Mouse (Mus musculus) hindbrain, embryonic 10.5 days (tissue): ENCODE measurements at regions not wholly inside any gene's neighbourhood (a gene's known extent, or its start where the extent isn't known, plus 50 kb on each side); places are given as distances from the start of the nearest gene placed in this dataset.

Experiments used
- DNase-seq: peaks from one replicate; pipeline ENCODE4 v3.0.0-alpha.2; 2017; ENCODE audit warnings: low spot score
- H3K27ac ChIP-seq: fragments of 300-500 bp; sonication (generic); 2 replicates; pipeline ENCODE4 v1.5.1; 2016; ENCODE audit warnings: mild to moderate bottlenecking, moderate library complexity
- H3K27me3 ChIP-seq: fragments of 300-500 bp; sonication (generic); 2 replicates; pipeline ENCODE4 v1.6.1; 2016; ENCODE audit warnings: mild to moderate bottlenecking; ENCODE audit not compliant: poor library complexity, insufficient read depth, severe bottlenecking
- H3K36me3 ChIP-seq: fragments of 300-500 bp; sonication (generic); 2 replicates; pipeline ENCODE4 v1.6.1; 2016; ENCODE audit warnings: mild to moderate bottlenecking, moderate library complexity
- H3K4me1 ChIP-seq: fragments of 300-500 bp; sonication (generic); replicated peaks from 2 replicates; pipeline ENCODE4 v1.6.1; 2016; ENCODE audit warnings: mild to moderate bottlenecking
- H3K4me3 ChIP-seq: fragments of 300-500 bp; sonication (generic); 2 replicates; pipeline ENCODE4 v1.5.1; 2016; ENCODE audit warnings: mild to moderate bottlenecking, moderate library complexity
- H3K9me3 ChIP-seq: fragments of 300-500 bp; sonication (generic); 2 replicates; pipeline ENCODE4 v1.6.1; 2016; ENCODE audit warnings: mild to moderate bottlenecking, moderate library complexity
- WGBS: fragments of 180-500 bp; shearing (Covaris S2); methylation state at CpG from one replicate; pipeline ENCODE4 v1.1.7; 2016; 5-methylcytosine and 5-hydroxymethylcytosine counted together

- Histone ChIP-seq H3K27me3 (peaks cover 18% of the 10 kb centered on the region), H3K9me3 (no peaks in the 10 kb centered on the region), H3K4me3 (no peak overlapping the region), H3K36me3 (no peaks in the 10 kb centered on the region), H3K27ac (no peak overlapping the region), H3K4me1 (peaks cover 4% of the 10 kb centered on the region; the same call in 1 of the 2 replicates)
- 79% methylated on average over 2 of the region's 2 CpGs for WGBS
- DNase-seq, result no peak
These were observed 80.6 kb downstream of the Fam53a start for GRCm38 (mm10) chr5:33548800-33549199.

GRCm38 (mm10) chr5:33543372-33543771 is 86.1 kb downstream of the Fam53a start:
- Histone ChIP-seq H3K4me3 (no peak overlapping the region), H3K27me3 (peaks cover 62% of the 10 kb centered on the region), H3K36me3 (no peaks in the 10 kb centered on the region), H3K4me1 (peaks cover 21% of the 10 kb centered on the region), H3K9me3 (no peaks in the 10 kb centered on the region), H3K27ac (no peak overlapping the region)
- peak; percentile 76 for DNase-seq
- WGBS, result 18% methylated on average over 5 of the region's 5 CpGs

GRCm38 (mm10) chr5:33542643-33543042 is 86.8 kb downstream of the Fam53a start:
- 94% methylated on average over 3 of the region's 3 CpGs for WGBS
- Histone ChIP-seq H3K36me3 (no peaks in the 10 kb centered on the region), H3K4me1 (peaks cover 24% of the 10 kb centered on the region), H3K9me3 (no peaks in the 10 kb centered on the region), H3K27me3 (peaks cover 64% of the 10 kb centered on the region), H3K4me3 (no peak overlapping the region), H3K27ac (no peak overlapping the region)
- no peak for DNase-seq

GRCm38 (mm10) chr5:33542000-33542554 is 87.4 kb downstream of the Fam53a start:
- Histone ChIP-seq H3K4me3 (no peak overlapping the region), H3K27me3 (peaks cover 69% of the 10 kb centered on the region), H3K4me1 (peaks cover 29% of the 10 kb centered on the region), H3K36me3 (no peaks in the 10 kb centered on the region), H3K27ac (no peak overlapping the region), H3K9me3 (no peaks in the 10 kb centered on the region)
- DNase-seq, result peak; percentile 20
- WGBS, result 78% methylated on average over 11 of the region's 11 CpGs

GRCm38 (mm10) chr5:33540259-33540658 is 89.2 kb downstream of the Fam53a start:
- Histone ChIP-seq H3K27ac (no peak overlapping the region), H3K4me3 (peak overlapping the region; percentile 18; the same call in 1 of the 2 replicates)

GRCm38 (mm10) chr5:33537429-33537828 is 92.0 kb downstream of the Fam53a start:
- no peaks in the 10 kb centered on the region for H3K36me3 ChIP-seq
- peaks cover 52% of the 10 kb centered on the region for H3K4me1 ChIP-seq
- DNase-seq, result no peak
- H3K27ac ChIP-seq, result no peak overlapping the region
- peaks cover 100% of the 10 kb centered on the region for H3K27me3 ChIP-seq
- H3K9me3 ChIP-seq, result no peaks in the 10 kb centered on the region
- 14% methylated on average over 8 of the region's 8 CpGs for WGBS
- H3K4me3 ChIP-seq, result no peak overlapping the region

More at GRCm38 (mm10) chr5:33540259-33540658, 89.2 kb downstream of the Fam53a start:
- peaks cover 83% of the 10 kb centered on the region for H3K27me3 ChIP-seq
- H3K9me3 ChIP-seq, result no peaks in the 10 kb centered on the region
- H3K4me1 ChIP-seq, result peaks cover 46% of the 10 kb centered on the region
- 43% methylated on average over 23 of the region's 23 CpGs for WGBS
- no peak for DNase-seq
- H3K36me3 ChIP-seq, result no peaks in the 10 kb centered on the region

- Histone ChIP-seq H3K27ac (no peak overlapping the region), H3K36me3 (no peaks in the 10 kb centered on the region), H3K4me1 (peaks cover 52% of the 10 kb centered on the region), H3K9me3 (no peaks in the 10 kb centered on the region), H3K4me3 (no peak overlapping the region), H3K27me3 (peaks cover 100% of the 10 kb centered on the region)
- WGBS, result 61% methylated on average over 4 of the region's 4 CpGs
- DNase-seq, result no peak
These were observed 92.4 kb downstream of the Fam53a start for GRCm38 (mm10) chr5:33537017-33537416.

- Histone ChIP-seq H3K27ac (no peak overlapping the region), H3K36me3 (no peaks in the 10 kb centered on the region), H3K27me3 (peaks cover 99% of the 10 kb centered on the region), H3K9me3 (no peaks in the 10 kb centered on the region), H3K4me3 (no peak overlapping the region), H3K4me1 (peaks cover 52% of the 10 kb centered on the region)
- WGBS, result 70% methylated on average over 4 of the region's 4 CpGs
- DNase-seq, result no peak
These were observed 93.2 kb downstream of the Fam53a start for GRCm38 (mm10) chr5:33536261-33536660.

- H3K27me3 ChIP-seq, result peaks cover 93% of the 10 kb centered on the region
- DNase-seq, result peak; percentile 54
- H3K36me3 ChIP-seq, result no peaks in the 10 kb centered on the region
- peak overlapping the region; percentile 37 for H3K4me3 ChIP-seq
- peaks cover 50% of the 10 kb centered on the region for H3K4me1 ChIP-seq
- no peaks in the 10 kb centered on the region for H3K9me3 ChIP-seq
- H3K27ac ChIP-seq, result peak overlapping the region; percentile 56
- whole genome bisulfite sequencing, result 5% methylated on average over 21 of the region's 21 CpGs
These were observed 94.1 kb downstream of the Fam53a start for GRCm38 (mm10) chr5:33535145-33536010.

- Histone ChIP-seq H3K4me1 (peaks cover 50% of the 10 kb centered on the region), H3K4me3 (peak overlapping the region; percentile 37), H3K27me3 (peaks cover 87% of the 10 kb centered on the region), H3K36me3 (no peaks in the 10 kb centered on the region), H3K27ac (peak overlapping the region; percentile 56; the same call in 1 of the 2 replicates), H3K9me3 (no peaks in the 10 kb centered on the region)
- DNase-seq, result no peak
- WGBS, result 3% methylated on average over 13 of the region's 13 CpGs
These were observed 95.1 kb downstream of the Fam53a start for GRCm38 (mm10) chr5:33534345-33534744.

GRCm38 (mm10) chr5:33533185-33533584 is 96.2 kb downstream of the Fam53a start:
- Histone ChIP-seq H3K4me1 (peaks cover 61% of the 10 kb centered on the region), H3K36me3 (no peaks in the 10 kb centered on the region), H3K27ac (no peak overlapping the region), H3K9me3 (no peaks in the 10 kb centered on the region), H3K27me3 (peaks cover 82% of the 10 kb centered on the region), H3K4me3 (no peak overlapping the region)
- 94% methylated on average over 4 of the region's 4 CpGs for WGBS
- DNase-seq, result no peak

- peaks cover 72% of the 10 kb centered on the region for H3K27me3 ChIP-seq
These were observed 97.5 kb upstream of the Nkx1-1 start for GRCm38 (mm10) chr5:33531263-33531662.

GRCm38 (mm10) chr5:33529771-33530170 is 96.0 kb upstream of the Nkx1-1 start:
- H3K4me3 ChIP-seq, result no peak overlapping the region
- H3K27ac ChIP-seq, result peak overlapping the region; percentile 56; the same call in 1 of the 2 replicates
- peaks cover 57% of the 10 kb centered on the region for H3K27me3 ChIP-seq
- DNase-seq, result no peak
- WGBS, result 34% methylated on average over 13 of the region's 13 CpGs
- H3K36me3 ChIP-seq, result no peaks in the 10 kb centered on the region
- H3K4me1 ChIP-seq, result peaks cover 38% of the 10 kb centered on the region
- H3K9me3 ChIP-seq, result 0 out of 2 replicates have a peak, but pooled peaks cover 3% of the 10 kb centered on the region

More at GRCm38 (mm10) chr5:33531263-33531662, 97.5 kb upstream of the Nkx1-1 start:
- Histone ChIP-seq H3K27ac (no peak overlapping the region), H3K36me3 (no peaks in the 10 kb centered on the region), H3K4me1 (peaks cover 53% of the 10 kb centered on the region), H3K4me3 (no peak overlapping the region), H3K9me3 (no peaks in the 10 kb centered on the region)
- no peak for DNase-seq
- 94% methylated on average over 1 of the region's 1 CpGs for WGBS
